Mouse (Mus musculus) midbrain, postnatal 0 days (tissue): ENCODE data around the gene Smok2b. TPM values are rescaled to one million over a fixed set of nuclear protein-coding genes. Genes with fewer than 3 reads are reported as not detected.
A peak's percentile ranks its signal among the peaks of the same experiment; 100 is the strongest.
"Not testable (repeated sequence)": the region's sequence is repeated elsewhere in the genome, so short reads cannot be mapped to it uniquely, and the experiment has no call there.

Experiments
- ATAC-seq: fragments of 200-750 bp; cut with Nextera tagmentation; 2 replicates; pipeline ENCODE4 v1.8.0; 2017; ENCODE audit warnings: moderate number of reproducible peaks, mild to moderate bottlenecking, moderate TSS enrichment, moderate library complexity; ENCODE audit not compliant: low FRiP score
- DNase-seq: peaks from one replicate; pipeline ENCODE4 v3.0.0-alpha.2; 2015; ENCODE audit warnings: low spot score
- H3K27ac ChIP-seq: fragments of 300-500 bp; sonication (generic); 2 replicates; pipeline ENCODE4 v1.5.1; 2014; ENCODE audit warnings: low read depth, mild to moderate bottlenecking, low read length, mixed read lengths
- H3K27me3 ChIP-seq: fragments of 300-500 bp; sonication (generic); 2 replicates; pipeline ENCODE4 v1.6.1; 2014; ENCODE audit warnings: low read length, control low read depth, mixed read lengths; ENCODE audit not compliant: insufficient read depth
- H3K36me3 ChIP-seq: fragments of 300-500 bp; sonication (generic); 2 replicates; pipeline ENCODE4 v1.6.1; 2014; ENCODE audit warnings: low read length, control low read depth, mixed read lengths; ENCODE audit not compliant: insufficient read depth
- H3K4me1 ChIP-seq: fragments of 300-500 bp; sonication (generic); 2 replicates; pipeline ENCODE4 v1.6.1; 2014; ENCODE audit warnings: mild to moderate bottlenecking, control low read depth, antibody characterized with exemption, low read length, mixed read lengths; ENCODE audit not compliant: insufficient read depth
- H3K4me2 ChIP-seq: fragments of 300-500 bp; sonication (generic); 2 replicates; pipeline ENCODE4 v1.6.1; 2014; ENCODE audit warnings: low read depth, mild to moderate bottlenecking, low read length, mixed read lengths; ENCODE audit not compliant: poor library complexity, severe bottlenecking
- H3K4me3 ChIP-seq: fragments of 300-500 bp; sonication (generic); 2 replicates; pipeline ENCODE4 v1.5.1; 2014; ENCODE audit warnings: low read depth, mild to moderate bottlenecking, low read length, moderate library complexity
- H3K9ac ChIP-seq: fragments of 300-500 bp; sonication (generic); replicated peaks from 2 replicates; pipeline ENCODE4 v1.6.1; 2014; ENCODE audit warnings: mild to moderate bottlenecking, low read length, moderate library complexity, mixed read lengths; ENCODE audit not compliant: poor library complexity, severe bottlenecking
- H3K9me3 ChIP-seq: fragments of 300-500 bp; sonication (generic); 2 replicates; pipeline ENCODE4 v1.6.1; 2016; ENCODE audit warnings: low read length, control low read depth
- CTCF ChIP-seq: IDR thresholded peaks from 2 replicates; pipeline ENCODE4 v1.5.1; 2016; ENCODE audit warnings: antibody characterized with exemption, mild to moderate bottlenecking
- WGBS: fragments of 180-500 bp; shearing (Covaris S2); extraction: QIAGEN DNeasy Blood & Tissue Kit; methylation state at CpG from one replicate; pipeline ENCODE4 v1.1.7; 2014; 5-methylcytosine and 5-hydroxymethylcytosine counted together
- polyA plus RNA-seq: library from polyadenylated mRNA; unstranded; fragments of >200 nt; fragmentation: Nextera tagmentation; extraction: Ambion mirVana; gene quantifications from 2 replicates; pipeline ENCODE4 v1.2.1, GENCODE M21; 2015
- total RNA-seq: library from RNA; depleted of rRNA; stranded (reverse); fragments of >200 nt; gene quantifications from 2 replicates; pipeline ENCODE4 v1.2.3, GENCODE M21; 2014

Smok2b gene
- total and polyA plus RNA-seq, 2 experiments from 2014 or later: not detected

DNA sequence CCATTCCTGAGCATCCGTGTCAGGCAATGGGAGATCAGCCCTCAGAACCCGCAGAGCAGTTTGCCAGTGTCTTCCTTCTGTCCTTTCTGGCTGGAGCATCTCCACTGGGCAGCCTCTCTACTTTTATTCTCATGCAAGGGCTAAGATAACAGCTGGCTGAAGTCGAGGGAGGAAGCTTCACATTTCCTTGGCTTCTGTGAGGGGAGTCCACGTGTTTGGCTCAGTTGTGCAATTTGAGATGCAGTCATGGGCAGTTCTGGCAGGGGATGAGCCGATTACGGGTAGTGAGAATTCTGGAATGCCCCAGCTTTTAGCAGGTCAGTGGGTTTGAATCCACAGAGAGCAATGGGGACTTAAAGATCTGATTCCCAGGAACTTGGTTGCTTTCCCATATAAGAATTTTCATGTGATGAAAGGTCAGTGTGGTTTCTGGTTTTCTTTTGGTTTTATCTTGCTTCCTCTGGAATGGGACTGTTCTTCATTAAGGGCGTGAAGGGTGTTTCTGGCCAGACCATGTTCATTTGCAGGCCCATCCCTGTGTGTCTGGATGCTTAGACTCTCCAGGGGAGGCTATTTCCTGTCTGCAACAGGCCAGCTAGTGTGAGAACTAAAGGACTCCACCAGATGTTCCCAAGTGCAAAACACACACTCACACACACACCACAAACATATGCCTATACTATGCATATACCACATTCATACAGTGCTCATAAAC is 17.8 kb upstream of the Smok2b start:
- ATAC-seq (no peak), DNase-seq (no peak)
- no peak overlapping the region for H3K4me3 ChIP-seq
- no peaks in the 10 kb centered on the region for H3K4me1 ChIP-seq
- H3K9me3 ChIP-seq: peaks cover 74% of the 10 kb centered on the region
- TF ChIP-seq CTCF: no peak
- no peak overlapping the region for H3K4me2 ChIP-seq
- H3K27me3 ChIP-seq: no peaks in the 10 kb centered on the region
- H3K36me3 ChIP-seq: no peaks in the 10 kb centered on the region
- 70% methylated on average over 7 of the region's 7 CpGs for WGBS
- H3K27ac ChIP-seq: no peak overlapping the region
- no peak overlapping the region for H3K9ac ChIP-seq

DNA sequence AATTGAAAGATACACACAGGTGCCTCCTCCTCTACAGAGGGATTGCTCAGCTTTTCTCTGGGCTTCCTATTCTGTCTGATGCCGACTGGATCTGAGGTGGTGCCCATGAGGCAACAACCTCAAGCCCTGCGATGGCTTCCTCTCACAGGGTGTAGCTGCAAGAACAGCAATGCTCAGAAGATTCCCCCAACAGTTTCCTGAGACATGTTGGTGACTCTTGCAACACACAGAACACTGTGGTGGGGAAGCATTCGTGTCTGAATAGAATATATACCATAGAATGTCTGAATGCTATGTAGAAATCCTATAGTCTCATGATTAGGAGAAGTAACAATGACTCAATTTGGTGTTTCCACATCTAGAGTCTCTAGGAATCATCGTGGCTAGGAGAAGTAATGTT is 15.9 kb upstream of the Smok2b start:
- no peak for ATAC-seq
- H3K36me3 ChIP-seq: no peaks in the 10 kb centered on the region
- H3K27ac ChIP-seq: no peak overlapping the region
- no peak for TF ChIP-seq CTCF
- H3K4me1 ChIP-seq: no peaks in the 10 kb centered on the region
- 61% methylated on average over 4 of the region's 4 CpGs for WGBS
- H3K4me3 ChIP-seq: no peak overlapping the region
- DNase-seq: no peak
- H3K9me3 ChIP-seq: peaks cover 85% of the 10 kb centered on the region
- H3K4me2 ChIP-seq: no peak overlapping the region
- no peaks in the 10 kb centered on the region for H3K27me3 ChIP-seq
- H3K9ac ChIP-seq: no peak overlapping the region

DNA sequence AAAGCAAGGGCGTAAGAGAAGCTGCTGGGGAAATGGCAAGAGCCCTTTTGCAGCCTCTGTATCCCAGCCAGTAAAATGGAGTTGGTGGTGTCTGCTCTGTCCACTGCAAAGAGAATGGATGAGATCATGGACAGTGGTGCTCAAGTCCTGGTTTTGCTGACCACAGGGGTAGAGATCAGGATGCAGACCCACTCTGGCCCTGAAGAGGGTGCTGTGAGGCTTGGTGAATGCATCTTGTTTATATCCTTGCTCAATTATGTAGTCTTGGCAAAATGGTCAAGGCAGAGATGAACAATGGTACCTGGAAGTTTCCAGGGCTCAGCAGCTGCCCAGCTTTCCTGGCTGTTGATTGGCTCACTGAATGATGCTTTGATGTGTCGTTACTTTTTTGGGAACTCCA is 14.5 kb upstream of the Smok2b start:
- DNase-seq: no peak
- Histone ChIP-seq H3K4me2 (no peak overlapping the region), H3K27me3 (no peaks in the 10 kb centered on the region), H3K36me3 (no peaks in the 10 kb centered on the region), H3K9ac (no peak overlapping the region), H3K4me3 (no peak overlapping the region), H3K4me1 (no peaks in the 10 kb centered on the region), H3K9me3 (peaks cover 93% of the 10 kb centered on the region), H3K27ac (no peak overlapping the region)
- no peak for ATAC-seq
- TF ChIP-seq CTCF: no peak
- WGBS: 82% methylated on average over 2 of the region's 2 CpGs

DNA sequence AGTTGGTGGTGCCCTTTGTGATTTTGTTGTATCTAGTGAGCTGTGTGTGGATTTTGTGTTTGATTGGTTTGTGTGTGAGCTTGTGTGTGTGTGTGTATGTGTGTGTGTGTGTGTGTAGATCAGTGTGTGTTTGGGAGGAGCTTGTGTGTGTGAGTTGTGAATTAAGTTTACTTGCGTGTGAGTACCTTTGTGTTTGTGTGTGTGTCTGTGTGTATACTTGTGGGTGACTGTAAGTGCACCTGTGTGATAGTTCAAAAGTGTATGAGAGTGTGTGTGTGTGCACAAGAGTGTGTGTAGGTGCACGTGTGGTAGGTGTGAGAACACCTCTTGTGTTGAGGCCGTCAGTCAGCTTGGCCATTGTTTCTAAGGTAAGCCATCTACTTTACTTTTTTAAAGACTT is 9.2 kb upstream of the Smok2b start, which contains the start of gene Smok2a:
Smok2a (plus strand) TSS at position 301 of the 400 bp plus-strand sequence.
- ATAC-seq (no peak), DNase-seq (no peak)
- Histone ChIP-seq H3K4me3 (no peak within 1 kb of the TSS), H3K9me3 (peaks cover 85% of the 10 kb centered on the region), H3K27me3 (no peaks in the 10 kb centered on the region), H3K36me3 (no peaks in the 10 kb centered on the region), H3K4me2 (no peak within 1 kb of the TSS), H3K4me1 (no peaks in the 10 kb centered on the region), H3K27ac (no peak within 1 kb of the TSS), H3K9ac (no peak within 1 kb of the TSS)
- WGBS: 86% methylated on average over 3 of the region's 3 CpGs
- TF ChIP-seq CTCF: no peak

DNA sequence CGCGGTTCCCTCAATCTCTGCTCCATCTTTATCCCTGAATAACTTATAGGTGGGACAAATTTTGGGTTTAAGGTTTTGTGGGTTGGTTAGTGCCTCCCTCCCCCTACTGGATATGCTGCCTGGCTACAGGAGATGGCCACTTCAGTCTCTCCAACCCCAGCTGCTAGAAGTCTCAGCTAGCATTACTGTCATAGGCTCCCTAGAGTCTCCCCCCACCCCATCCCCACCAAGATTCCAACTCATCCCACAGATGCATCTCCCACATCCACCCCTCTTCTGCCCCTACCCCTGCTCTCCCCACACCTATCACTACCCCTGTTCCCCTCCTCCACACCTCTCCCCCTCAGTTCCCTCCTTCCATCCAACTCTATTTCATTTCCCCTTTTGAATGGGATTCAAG is 8.1 kb upstream of the Smok2b start:
- H3K4me2 ChIP-seq, ATAC-seq, H3K4me1 ChIP-seq, DNase-seq, H3K36me3 ChIP-seq, H3K27me3 ChIP-seq, H3K27ac ChIP-seq, H3K9ac ChIP-seq, H3K4me3 ChIP-seq: not testable (repeated sequence)
- WGBS: 87% methylated on average over 2 of the region's 2 CpGs
- peaks cover 85% of the 10 kb centered on the region for H3K9me3 ChIP-seq

DNA sequence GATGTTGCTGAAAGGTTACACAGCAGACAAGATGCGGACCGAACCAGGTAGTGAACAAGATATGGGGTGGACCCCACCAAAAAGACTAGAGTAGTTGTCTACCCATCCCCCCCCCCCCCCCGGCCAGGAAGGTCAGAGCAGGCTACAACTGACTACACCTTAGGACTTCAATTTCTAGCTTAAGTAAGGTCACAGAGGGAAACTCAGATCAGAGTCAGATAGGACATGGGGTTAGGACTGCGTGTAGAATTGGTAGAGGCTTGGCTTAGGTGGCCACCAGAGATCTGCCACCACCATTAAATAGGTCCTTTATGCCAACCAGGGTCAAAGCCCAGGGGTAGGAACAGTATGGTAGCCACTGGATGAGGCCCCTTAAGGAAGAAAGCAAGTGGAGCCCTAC is 9.4 kb downstream of the Smok2b start:
- 80% methylated on average over 4 of the region's 4 CpGs for WGBS
- H3K9me3 ChIP-seq: peaks cover 43% of the 10 kb centered on the region
- not testable (repeated sequence) for DNase-seq

DNA sequence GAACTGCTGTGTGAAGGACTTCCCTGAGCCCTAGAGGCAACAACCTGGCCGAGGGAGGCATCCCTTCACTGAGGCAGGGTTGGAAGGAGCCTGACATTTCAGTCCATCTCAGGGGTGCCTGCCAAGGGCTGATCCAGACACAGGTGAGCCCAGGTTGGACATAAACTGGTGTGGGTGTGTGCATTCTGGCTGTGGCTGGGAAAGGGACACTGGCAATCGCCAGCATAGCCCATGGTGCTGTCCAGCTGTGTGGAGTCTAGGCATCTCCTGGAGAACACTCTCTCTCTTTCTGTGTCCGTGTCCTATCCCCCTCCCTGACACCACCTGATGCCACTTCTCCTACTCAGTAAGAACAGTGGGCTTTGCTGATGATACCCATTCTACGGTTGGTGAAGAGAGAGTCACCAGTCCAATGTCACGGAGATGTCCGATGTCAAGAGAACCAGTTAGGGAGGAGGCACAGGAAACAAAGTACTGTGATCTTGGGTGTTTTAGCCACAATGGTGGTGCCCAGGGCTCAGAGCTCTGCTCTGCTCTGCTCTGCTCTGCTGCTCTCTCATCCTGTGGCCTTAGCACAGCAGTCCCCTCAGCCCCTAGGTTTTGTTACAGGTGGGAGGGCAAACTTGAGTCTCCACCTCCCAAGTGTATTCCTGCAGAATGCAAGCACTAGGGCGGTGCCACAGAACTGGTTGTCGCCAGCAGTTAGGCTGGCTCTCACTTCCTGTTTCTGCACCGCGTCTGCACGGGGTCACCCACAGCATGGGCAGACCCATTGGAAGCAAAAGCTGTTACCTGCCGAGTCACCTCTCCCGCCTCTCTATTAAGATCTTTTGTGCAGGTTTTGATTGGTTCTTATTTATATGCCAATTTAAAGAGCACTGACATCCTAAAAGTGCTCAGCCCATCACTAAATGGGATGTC is 11.0 kb downstream of the Smok2b start:
- 89% methylated on average over 7 of the region's 13 CpGs for WGBS
- H3K4me3 ChIP-seq, H3K4me2 ChIP-seq, H3K27ac ChIP-seq, DNase-seq, H3K4me1 ChIP-seq, H3K36me3 ChIP-seq, H3K27me3 ChIP-seq, H3K9ac ChIP-seq: not testable (repeated sequence)
- peak; percentile 44; the same call in 1 of the 2 replicates for ATAC-seq
- peaks cover 28% of the 10 kb centered on the region for H3K9me3 ChIP-seq

More for the DNA sequence above, 9.4 kb downstream of the Smok2b start:
- not testable (repeated sequence) for H3K4me1 ChIP-seq, H3K27me3 ChIP-seq, H3K9ac ChIP-seq, ATAC-seq, H3K36me3 ChIP-seq, H3K4me2 ChIP-seq, H3K27ac ChIP-seq, H3K4me3 ChIP-seq

DNA sequence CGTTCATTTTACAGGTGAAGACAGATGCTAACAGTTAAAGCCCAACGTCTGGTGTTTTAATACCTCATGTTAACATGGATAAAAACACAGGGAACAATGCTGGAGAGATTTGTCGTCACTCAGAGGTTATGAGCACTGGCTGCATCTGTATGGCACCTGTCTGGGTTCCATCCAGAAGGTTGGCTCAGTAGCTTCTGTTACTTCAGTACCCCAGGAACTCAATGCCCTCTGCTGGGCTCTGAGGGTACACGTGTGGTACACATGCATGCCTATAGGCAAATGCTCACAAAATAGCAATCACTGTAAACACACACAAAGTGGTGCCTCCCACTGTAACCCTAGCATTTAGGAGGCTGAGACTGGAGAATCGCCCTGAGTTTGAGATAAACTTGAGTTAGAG is 24.7 kb downstream of the Smok2b start:
- H3K4me2 ChIP-seq, H3K9ac ChIP-seq, H3K4me1 ChIP-seq, DNase-seq, H3K9me3 ChIP-seq, H3K27ac ChIP-seq, H3K27me3 ChIP-seq, H3K4me3 ChIP-seq, H3K36me3 ChIP-seq, ATAC-seq: not testable (repeated sequence)
- 48% methylated on average over 1 of the region's 5 CpGs for whole genome bisulfite sequencing
